Mouse (Mus musculus) c-Kit-positive CD71-negative TER-119-negative erythroid progenitor cells, embryonic 14.5 days (primary cell): ENCODE measurements around the gene Gm9945.

Experiments used
- DNase-seq: peaks from one replicate; pipeline ENCODE4 v3.0.0-alpha.2; 2013; ENCODE audit warnings: low read depth

The Gm9945 gene

GRCm38 (mm10) chr11:53461727-53462126 lies 18.2 kb upstream of the Gm9945 start:
- no peak for DNase-seq

- no peak for DNase-seq
Observed at GRCm38 (mm10) chr11:53463551-53464424, 16.2 kb upstream of the Gm9945 start.

- no peak for DNase-seq
Observed at GRCm38 (mm10) chr11:53466231-53466971, 13.6 kb upstream of the Gm9945 start.

- DNase-seq: no peak
Observed at GRCm38 (mm10) chr11:53469294-53469967, 10.5 kb upstream of the Gm9945 start.

- DNase-seq: peak; percentile 88
Observed at GRCm38 (mm10) chr11:53469968-53470695, 9.8 kb upstream of the Gm9945 start, which contains the start of gene Gm9837. Gene Gm9837, minus strand, starts transcription at chr11:53470479.

GRCm38 (mm10) chr11:53472709-53473108 lies 7.3 kb upstream of the Gm9945 start:
- DNase-seq: no peak

GRCm38 (mm10) chr11:53475620-53476019 lies 4.3 kb upstream of the Gm9945 start:
- no peak for DNase-seq

GRCm38 (mm10) chr11:53477833-53478232 lies 2.1 kb upstream of the Gm9945 start:
- DNase-seq: no peak

- no peak for DNase-seq
Observed at GRCm38 (mm10) chr11:53478383-53479170, 1.4 kb upstream of the Gm9945 start.

GRCm38 (mm10) chr11:53479171-53479782 lies 689 bp upstream of the Gm9945 start:
- no peak for DNase-seq

GRCm38 (mm10) chr11:53481088-53481730 lies 1.2 kb downstream of the Gm9945 start:
- DNase-seq: no peak

- no peak for DNase-seq
Observed at GRCm38 (mm10) chr11:53483159-53483891, 3.4 kb downstream of the Gm9945 start.

- DNase-seq: no peak
Observed at GRCm38 (mm10) chr11:53485719-53486118, 5.8 kb downstream of the Gm9945 start.

GRCm38 (mm10) chr11:53486351-53486750 lies 6.4 kb downstream of the Gm9945 start:
- DNase-seq: no peak

GRCm38 (mm10) chr11:53486822-53487594 lies 7.0 kb downstream of the Gm9945 start:
- no peak for DNase-seq

- DNase-seq: no peak
Observed at GRCm38 (mm10) chr11:53489007-53489406, 9.0 kb downstream of the Gm9945 start.

GRCm38 (mm10) chr11:53489421-53489820 lies 9.5 kb downstream of the Gm9945 start:
- no peak for DNase-seq

GRCm38 (mm10) chr11:53491954-53492401 lies 12.0 kb downstream of the Gm9945 start:
- DNase-seq: no peak
